Comparison of ENCODE assay signal across 20 mouse cellular contexts in the genomic region with DNA sequence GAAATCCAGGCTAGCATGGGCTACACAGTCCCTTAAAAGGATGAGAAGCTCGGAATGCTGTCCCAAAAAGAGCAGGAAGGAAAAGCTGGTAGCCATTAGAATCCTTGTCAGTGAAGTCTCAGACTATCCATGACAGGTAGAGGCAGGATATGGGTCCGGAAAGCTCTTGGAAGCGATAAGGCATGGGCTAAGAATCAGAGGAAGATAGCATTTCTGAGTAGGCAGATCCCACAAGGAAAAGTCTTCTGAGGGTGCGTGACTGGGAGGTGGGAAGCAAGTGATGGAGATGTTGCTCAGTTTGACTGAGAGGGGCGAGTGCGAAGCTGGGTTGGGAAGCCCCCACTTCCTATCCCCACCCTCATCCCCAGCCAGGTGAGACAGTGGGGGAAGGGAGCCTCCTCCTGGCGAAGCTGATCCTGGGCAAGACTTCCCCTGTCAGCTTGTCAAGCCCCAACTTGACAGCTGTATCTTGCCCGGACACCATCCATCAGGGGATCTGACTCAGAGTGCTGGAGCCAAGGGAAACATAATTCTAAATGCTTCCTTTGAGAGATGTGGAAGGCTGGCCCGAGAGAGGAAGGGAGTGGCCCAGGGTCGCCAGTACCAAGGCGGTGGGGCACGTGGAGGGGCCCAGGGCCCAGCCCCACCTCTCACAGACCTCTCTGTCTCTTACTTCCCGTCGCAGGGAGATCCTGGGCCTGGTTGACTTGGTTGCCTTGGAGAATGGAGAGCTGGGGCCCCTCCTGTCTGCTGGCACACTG. TPM values are rescaled to one million over a fixed set of nuclear protein-coding genes. Genes with fewer than 3 reads are reported as not detected.
DNase-seq lines count a peak whose midpoint lies in the region; ATAC-seq lines count a peak whose summit lies in the region.
"Had no signal": no experiment of that assay in that cellular context is flagged by ENCODE, and none has a peak within 500 bp of the region (broad histone marks: within the 10 kb centered on the region; RNA-seq: fewer than 3 reads in every experiment).

No protein-coding gene starts in this region.

- no peak overlapping the region for H3K27ac ChIP-seq in heart, embryonic 12.5 days (ENCODE audit: poor library complexity, severe bottlenecking)
- H3K27ac ChIP-seq in midbrain, embryonic 10.5 days (replicated peaks) = 0 out of 2 replicates have a peak overlapping the region, but pooled peaks have one; percentile 17
- no peak overlapping the region for H3K27ac ChIP-seq in midbrain, embryonic 15.5 days
- H3K27ac ChIP-seq in kidney, embryonic 15.5 days = peak overlapping the region; percentile 45
- no peak overlapping the region for H3K27ac ChIP-seq in forebrain, embryonic 13.5 days
- H3K27ac ChIP-seq: embryonic facial prominence, embryonic 12.5 days; forebrain, embryonic 10.5 days; liver, embryonic 12.5 days had no signal

- peaks cover 4% of the 10 kb centered on the region; the same call in 1 of the 2 replicates for H3K36me3 ChIP-seq in heart, embryonic 12.5 days
- H3K36me3 ChIP-seq in midbrain, embryonic 10.5 days = no peaks in the 10 kb centered on the region
- no peaks in the 10 kb centered on the region for H3K36me3 ChIP-seq in midbrain, embryonic 15.5 days (replicated peaks)
- H3K36me3 ChIP-seq in kidney, embryonic 15.5 days = no peaks in the 10 kb centered on the region
- H3K36me3 ChIP-seq in forebrain, embryonic 13.5 days (ENCODE audit: poor library complexity, severe bottlenecking) = no peaks in the 10 kb centered on the region
- H3K36me3 ChIP-seq: embryonic facial prominence, embryonic 12.5 days; forebrain, embryonic 10.5 days had no signal

- peaks cover 15% of the 10 kb centered on the region for H3K4me1 ChIP-seq in heart, embryonic 12.5 days (replicated peaks)
- H3K4me1 ChIP-seq in midbrain, embryonic 10.5 days = peaks cover 15% of the 10 kb centered on the region
- H3K4me1 ChIP-seq in midbrain, embryonic 15.5 days = peaks cover 10% of the 10 kb centered on the region
- H3K4me1 ChIP-seq in kidney, embryonic 15.5 days = peaks cover 16% of the 10 kb centered on the region
- peaks cover 8% of the 10 kb centered on the region for H3K4me1 ChIP-seq in forebrain, embryonic 13.5 days

- H3K4me2 ChIP-seq in heart, embryonic 12.5 days = no peak overlapping the region
- no peak overlapping the region for H3K4me2 ChIP-seq in midbrain, embryonic 15.5 days
- no peak overlapping the region for H3K4me2 ChIP-seq in kidney, embryonic 15.5 days
- no peak overlapping the region for H3K4me2 ChIP-seq in forebrain, embryonic 13.5 days
- H3K4me2 ChIP-seq: embryonic facial prominence, embryonic 12.5 days; liver, embryonic 12.5 days had no signal

- peaks cover 43% of the 10 kb centered on the region for H3K27me3 ChIP-seq in heart, embryonic 12.5 days (replicated peaks)
- H3K27me3 ChIP-seq in midbrain, embryonic 10.5 days (ENCODE audit: low read depth, poor library complexity, severe bottlenecking) = peaks cover 62% of the 10 kb centered on the region
- peaks cover 40% of the 10 kb centered on the region for H3K27me3 ChIP-seq in midbrain, embryonic 15.5 days (replicated peaks)
- H3K27me3 ChIP-seq in kidney, embryonic 15.5 days = peaks cover 25% of the 10 kb centered on the region
- peaks cover 61% of the 10 kb centered on the region for H3K27me3 ChIP-seq in forebrain, embryonic 13.5 days
- H3K27me3 ChIP-seq: megakaryocyte, embryonic 14.5 days had no signal

- no peaks in the 10 kb centered on the region for H3K9me3 ChIP-seq in heart, embryonic 12.5 days (replicated peaks)
- peaks cover 9% of the 10 kb centered on the region for H3K9me3 ChIP-seq in midbrain, embryonic 10.5 days (replicated peaks)
- H3K9me3 ChIP-seq in midbrain, embryonic 15.5 days = no peaks in the 10 kb centered on the region
- H3K9me3 ChIP-seq in kidney, embryonic 15.5 days (replicated peaks) = no peaks in the 10 kb centered on the region
- no peaks in the 10 kb centered on the region for H3K9me3 ChIP-seq in forebrain, embryonic 13.5 days (replicated peaks)
- H3K9me3 ChIP-seq: embryonic facial prominence, embryonic 12.5 days; forebrain, embryonic 10.5 days; liver, embryonic 12.5 days; megakaryocyte, embryonic 14.5 days had no signal

- no peak overlapping the region for H3K4me3 ChIP-seq in heart, embryonic 12.5 days
- H3K4me3 ChIP-seq in midbrain, embryonic 10.5 days = no peak overlapping the region
- H3K4me3 ChIP-seq in midbrain, embryonic 15.5 days = no peak overlapping the region
- H3K4me3 ChIP-seq in kidney, embryonic 15.5 days (replicated peaks) = no peak overlapping the region
- no peak overlapping the region for H3K4me3 ChIP-seq in forebrain, embryonic 13.5 days
- H3K4me3 ChIP-seq: embryonic facial prominence, embryonic 12.5 days; forebrain, embryonic 10.5 days; liver, embryonic 12.5 days; megakaryocyte, embryonic 14.5 days had no signal

- 0 out of 2 replicates have a peak, but pooled peaks have one; percentile 22 for ATAC-seq in heart, embryonic 12.5 days (ENCODE audit: insufficient number of reproducible peaks, low FRiP score)
- ATAC-seq in midbrain, embryonic 15.5 days (replicated peaks) = no peak
- ATAC-seq in kidney, embryonic 15.5 days (replicated peaks; ENCODE audit: low FRiP score) = no peak
- ATAC-seq in forebrain, embryonic 13.5 days = no peak
- ATAC-seq: activated CD4-positive, CD25-positive, alpha-beta regulatory T cell, adult 4 months; inflammation-experienced regulatory T-cells, adult 6 months; liver, embryonic 12.5 days had no signal

- 18% methylated on average over 14 of the region's 14 CpGs for WGBS in heart, embryonic 12.5 days
- 27% methylated on average over 14 of the region's 14 CpGs for WGBS in midbrain, embryonic 10.5 days
- WGBS in midbrain, embryonic 15.5 days = 30% methylated on average over 14 of the region's 14 CpGs
- 28% methylated on average over 14 of the region's 14 CpGs for WGBS in kidney, embryonic 15.5 days
- whole genome bisulfite sequencing in forebrain, embryonic 13.5 days = 32% methylated on average over 14 of the region's 14 CpGs

- H3K9ac ChIP-seq in heart, embryonic 12.5 days = peak overlapping the region; percentile 34; the same call in 1 of the 2 replicates
- no peak overlapping the region for H3K9ac ChIP-seq in midbrain, embryonic 15.5 days
- no peak overlapping the region for H3K9ac ChIP-seq in kidney, embryonic 15.5 days
- no peak overlapping the region; the same call in 1 of the 2 replicates for H3K9ac ChIP-seq in forebrain, embryonic 13.5 days
- H3K9ac ChIP-seq: embryonic facial prominence, embryonic 12.5 days; liver, embryonic 12.5 days had no signal

- no peak for DNase-seq in heart, postnatal 36 days
- DNase-seq in midbrain, embryonic 10.5 days (ENCODE audit: low spot score) = no peak
- no peak for DNase-seq in spleen, postnatal 36 days (ENCODE audit: low spot score in 2 of 2)
- DNase-seq: cerebellum, postnatal 25 days; heart, postnatal 4 days; right cerebral cortex, adult 18-20 months; thymus, adult 18-20 months had no signal

- intact Hi-C loops in heart, postnatal 36 days (cut with DNase I) = loop anchor here (2.0 kb wide), 1 partner anchor 15 kb away; the partner anchor contains the start of gene Exoc3l2

RNA-seq across cellular contexts. Expression of gene Exoc3l2, which starts 14.7 kb away (rescaled TPM):
- 2.9 and 3.1 TPM in 2 replicates for polyA plus RNA-seq in heart, embryonic 12.5 days (2016; fragmentation: Nextera tagmentation; extraction: Ambion mirVana)
- total RNA-seq in heart, postnatal 36 days (2021) = under 1 TPM; 0.78 to 0.84 TPM
- 0.75 and 0.81 TPM in 2 replicates for polyA plus RNA-seq in midbrain, embryonic 10.5 days (2016; fragmentation: Nextera tagmentation; extraction: Ambion mirVana)
- 0.17 and 0.57 TPM in 2 replicates for polyA plus RNA-seq in midbrain, embryonic 15.5 days (2015; fragmentation: Nextera tagmentation; extraction: Ambion mirVana)
- polyA plus RNA-seq in kidney, embryonic 15.5 days (2015; fragmentation: Nextera tagmentation; extraction: Ambion mirVana) = 3.0 TPM in 2 replicates
- 0.13 and 0.29 TPM in 2 replicates for polyA plus RNA-seq in forebrain, embryonic 13.5 days (2015; fragmentation: Nextera tagmentation; extraction: Ambion mirVana)
- total RNA-seq: neutrophil, adult 5-6 weeks had no signal
- polyA plus RNA-seq: activated CD4-positive, CD25-positive, alpha-beta regulatory T cell, adult 4 months; inflammation-experienced regulatory T-cells, adult 6 months had no signal

RNA-seq across cellular contexts. Expression of gene Mark4, which starts 19.2 kb away (rescaled TPM):
- 11.4 and 11.7 TPM in 2 replicates for polyA plus RNA-seq in heart, embryonic 12.5 days (2016; fragmentation: Nextera tagmentation; extraction: Ambion mirVana)
- 10 to 100 TPM; 25.7 to 27.2 TPM for total RNA-seq in heart, postnatal 36 days (2021)
- 8.0 and 8.4 TPM in 2 replicates for polyA plus RNA-seq in midbrain, embryonic 10.5 days (2016; fragmentation: Nextera tagmentation; extraction: Ambion mirVana)
- 20.4 and 20.6 TPM in 2 replicates for polyA plus RNA-seq in midbrain, embryonic 15.5 days (2015; fragmentation: Nextera tagmentation; extraction: Ambion mirVana)
- 6.6 and 9.4 TPM in 2 replicates for polyA plus RNA-seq in kidney, embryonic 15.5 days (2015; fragmentation: Nextera tagmentation; extraction: Ambion mirVana)
- polyA plus RNA-seq in forebrain, embryonic 13.5 days (2015; fragmentation: Nextera tagmentation; extraction: Ambion mirVana) = 11.7 and 12.2 TPM in 2 replicates

RNA-seq across cellular contexts. Expression of gene Bloc1s3, which starts 30.4 kb away (rescaled TPM):
- polyA plus RNA-seq in heart, embryonic 12.5 days (2016; fragmentation: Nextera tagmentation; extraction: Ambion mirVana) = 2.4 TPM in 2 replicates
- 1 to 10 TPM; 2.3 to 2.5 TPM for total RNA-seq in heart, postnatal 36 days (2021)
- polyA plus RNA-seq in midbrain, embryonic 10.5 days (2016; fragmentation: Nextera tagmentation; extraction: Ambion mirVana) = 2.3 and 2.4 TPM in 2 replicates
- polyA plus RNA-seq in midbrain, embryonic 15.5 days (2015; fragmentation: Nextera tagmentation; extraction: Ambion mirVana) = 4.8 and 5.0 TPM in 2 replicates
- polyA plus RNA-seq in kidney, embryonic 15.5 days (2015; fragmentation: Nextera tagmentation; extraction: Ambion mirVana) = 2.3 and 2.6 TPM in 2 replicates
- polyA plus RNA-seq in forebrain, embryonic 13.5 days (2015; fragmentation: Nextera tagmentation; extraction: Ambion mirVana) = 3.3 and 3.4 TPM in 2 replicates

RNA-seq across cellular contexts. Expression of gene Trappc6a, which starts 30.4 kb away (rescaled TPM):
- 66.4 and 74.0 TPM in 2 replicates for polyA plus RNA-seq in heart, embryonic 12.5 days (2016; fragmentation: Nextera tagmentation; extraction: Ambion mirVana)
- 10 to 100 TPM; 32.9 to 37.4 TPM for total RNA-seq in heart, postnatal 36 days (2021)
- polyA plus RNA-seq in midbrain, embryonic 10.5 days (2016; fragmentation: Nextera tagmentation; extraction: Ambion mirVana) = 65.2 and 68.2 TPM in 2 replicates
- 38.3 and 39.1 TPM in 2 replicates for polyA plus RNA-seq in midbrain, embryonic 15.5 days (2015; fragmentation: Nextera tagmentation; extraction: Ambion mirVana)
- polyA plus RNA-seq in kidney, embryonic 15.5 days (2015; fragmentation: Nextera tagmentation; extraction: Ambion mirVana) = 76.2 and 81.2 TPM in 2 replicates
- 39.3 and 40.6 TPM in 2 replicates for polyA plus RNA-seq in forebrain, embryonic 13.5 days (2015; fragmentation: Nextera tagmentation; extraction: Ambion mirVana)

RNA-seq across cellular contexts. Expression of gene Nkpd1, which starts 39.8 kb away (rescaled TPM):
- 0.08 TPM in 1 of 2 replicates, not detected in the other for polyA plus RNA-seq in heart, embryonic 12.5 days (2016; fragmentation: Nextera tagmentation; extraction: Ambion mirVana)
- total RNA-seq in heart, postnatal 36 days (2021) = not detected
- polyA plus RNA-seq in midbrain, embryonic 10.5 days (2016; fragmentation: Nextera tagmentation; extraction: Ambion mirVana) = 0.06 TPM in 2 replicates
- 0.74 and 0.95 TPM in 2 replicates for polyA plus RNA-seq in midbrain, embryonic 15.5 days (2015; fragmentation: Nextera tagmentation; extraction: Ambion mirVana)
- 0.10 and 0.15 TPM in 2 replicates for polyA plus RNA-seq in kidney, embryonic 15.5 days (2015; fragmentation: Nextera tagmentation; extraction: Ambion mirVana)
- 0.15 and 0.21 TPM in 2 replicates for polyA plus RNA-seq in forebrain, embryonic 13.5 days (2015; fragmentation: Nextera tagmentation; extraction: Ambion mirVana)
- total RNA-seq: granulocyte monocyte progenitor cell, adult 5-6 weeks; heart, postnatal 4 days; monocyte, adult 5-6 weeks; neutrophil, adult 5-6 weeks had no signal
- polyA plus RNA-seq: activated CD4-positive, CD25-positive, alpha-beta regulatory T cell, adult 4 months; inflammation-experienced regulatory T-cells, adult 6 months; liver, embryonic 12.5 days had no signal

Comparison
In these comparisons a context has a peak if more than half of its experiments do, and no peak if none do; other contexts are left out.
1. H3K27ac ChIP-seq: peak in midbrain, embryonic 10.5 days (single experiment) and kidney, embryonic 15.5 days (single experiment); none in heart, embryonic 12.5 days (single experiment), midbrain, embryonic 15.5 days (single experiment) and forebrain, embryonic 13.5 days (single experiment).